Mouse (Mus musculus) MEL (cell line): ENCODE results near the gene Tsc22d2. TPM values are rescaled to one million over a fixed set of nuclear protein-coding genes. Genes with fewer than 3 reads are reported as not detected.

Source experiments
- DNase-seq: peaks from one replicate; pipeline ENCODE4 v3.0.0; 2011; ENCODE audit warnings: low read depth, low spot score
- H3K27ac ChIP-seq: 2 replicates; pipeline ENCODE4 v1.5.1; 2012; ENCODE audit warnings: low read depth, mild to moderate bottlenecking, control low read depth, low read length, moderate library complexity; ENCODE audit not compliant: control insufficient read depth
- H3K27me3 ChIP-seq, 2 experiments: fragments of 150-350 bp in 1 of 2; sonication (generic) in 1 of 2; 2 replicates each; pipeline ENCODE4 v1.6.1; 2012; ENCODE audit warnings: low read length in 2 of 2, mild to moderate bottlenecking in 2 of 2, improper control_type of control experiment in 1 of 2, moderate library complexity in 1 of 2; ENCODE audit not compliant: insufficient read depth in 2 of 2, control insufficient read depth in 1 of 2
- H3K36me3 ChIP-seq, 2 experiments: 2 replicates each; pipeline ENCODE4 v1.6.1; 2012 to 2014; ENCODE audit warnings: low read length in 2 of 2, improper control_type of control experiment in 1 of 2, inconsistent platforms in 1 of 2, mild to moderate bottlenecking in 1 of 2; ENCODE audit not compliant: insufficient read depth in 2 of 2, control insufficient read depth in 1 of 2
- H3K4me1 ChIP-seq, 2 experiments: fragments of 150-350 bp in 1 of 2; sonication (generic) in 1 of 2; 2 replicates each; pipeline ENCODE4 v1.6.1; 2012; ENCODE audit warnings: low read length in 2 of 2, improper control_type of control experiment in 1 of 2, mild to moderate bottlenecking in 1 of 2; ENCODE audit not compliant: insufficient read depth in 2 of 2, control insufficient read depth in 1 of 2
- H3K4me3 ChIP-seq, 2 experiments: fragments of 150-350 bp in 1 of 2; sonication (generic) in 1 of 2; 2 replicates each; pipeline ENCODE4 v1.5.1; 2012; ENCODE audit warnings: low read depth in 2 of 2, low read length in 2 of 2, mild to moderate bottlenecking in 2 of 2, moderate library complexity in 2 of 2, control low read depth in 1 of 2, improper control_type of control experiment in 1 of 2; ENCODE audit not compliant: control insufficient read depth in 1 of 2, insufficient read depth in 1 of 2
- H3K79me2 ChIP-seq: 2 replicates; pipeline ENCODE4 v1.6.1; 2012; ENCODE audit warnings: mild to moderate bottlenecking, low read length, moderate library complexity; ENCODE audit not compliant: control insufficient read depth, poor library complexity, insufficient read depth
- H3K9ac ChIP-seq: 2 replicates; pipeline ENCODE4 v1.6.1; 2012; ENCODE audit warnings: low read depth, mild to moderate bottlenecking, control low read depth, low read length, moderate library complexity; ENCODE audit not compliant: control insufficient read depth, poor library complexity, severe bottlenecking
- H3K9me3 ChIP-seq: fragments of 150-350 bp; sonication (generic); replicated peaks from 2 replicates; pipeline ENCODE4 v1.6.1; 2012; ENCODE audit warnings: mild to moderate bottlenecking, low read length, improper control_type of control experiment, moderate library complexity; ENCODE audit not compliant: insufficient read depth
- BHLHE40 ChIP-seq: IDR thresholded peaks from 2 replicates; pipeline ENCODE4 v1.6.1; 2012; ENCODE audit warnings: low read depth, mild to moderate bottlenecking, inconsistent platforms, low read length, improper control_type of control experiment, borderline replicate concordance
- CHD1 ChIP-seq: IDR thresholded peaks from 2 replicates; pipeline ENCODE4 v1.6.1; 2012; ENCODE audit warnings: low read depth, mild to moderate bottlenecking, inconsistent platforms, low read length, improper control_type of control experiment
- CTCF ChIP-seq, 3 experiments: IDR thresholded peaks in 2 of 3; conservative IDR thresholded peaks in 1 of 3; 2 replicates each; pipeline ENCODE4 v1.5.1; 2011 to 2012; ENCODE audit warnings: low read length in 3 of 3, low read depth in 2 of 3, mild to moderate bottlenecking in 2 of 3, improper control_type of control experiment in 1 of 3, inconsistent platforms in 1 of 3, mixed read lengths in 1 of 3, moderate library complexity in 1 of 3; ENCODE audit not compliant: control insufficient read depth in 1 of 3, insufficient read depth in 1 of 3, poor library complexity in 1 of 3, severe bottlenecking in 1 of 3
- E2F4 ChIP-seq: IDR thresholded peaks from 2 replicates; pipeline ENCODE4 v1.6.1; 2011; ENCODE audit warnings: low read depth, low read length, improper control_type of control experiment, borderline replicate concordance
- EP300 ChIP-seq, 2 experiments: IDR thresholded peaks; 2 replicates each; pipeline ENCODE4 v1.6.1; 2011; ENCODE audit warnings: improper control_type of control experiment in 2 of 2, low read length in 2 of 2, low read depth in 1 of 2, mild to moderate bottlenecking in 1 of 2
- GATA1 ChIP-seq: IDR thresholded peaks from 2 replicates; pipeline ENCODE4 v1.6.1; 2011; ENCODE audit warnings: low read depth, low read length, improper control_type of control experiment
- HCFC1 ChIP-seq: IDR thresholded peaks from 2 replicates; pipeline ENCODE4 v1.6.1; 2012; ENCODE audit warnings: low read depth, mild to moderate bottlenecking, inconsistent platforms, low read length, improper control_type of control experiment, moderate library complexity
- JUND ChIP-seq: IDR thresholded peaks from 2 replicates; pipeline ENCODE4 v1.6.1; 2011; ENCODE audit warnings: low read depth, mild to moderate bottlenecking, improper control_type of control experiment, low read length
- KAT2A ChIP-seq: conservative IDR thresholded peaks from 2 replicates; pipeline ENCODE4 v1.6.1; 2012; ENCODE audit warnings: low read depth, low read length, improper control_type of control experiment, inconsistent platforms
- MAX ChIP-seq: IDR thresholded peaks from 2 replicates; pipeline ENCODE4 v1.6.1; 2011; ENCODE audit warnings: low read length, improper control_type of control experiment
- MAZ ChIP-seq: IDR thresholded peaks from 2 replicates; pipeline ENCODE4 v1.6.1; 2012; ENCODE audit warnings: low read depth, mild to moderate bottlenecking, inconsistent platforms, low read length, improper control_type of control experiment
- MEF2A ChIP-seq: IDR thresholded peaks from 2 replicates; pipeline ENCODE4 v1.6.1; 2014; ENCODE audit warnings: low read depth, mild to moderate bottlenecking, inconsistent platforms, low read length, improper control_type of control experiment; ENCODE audit not compliant: poor library complexity, insufficient replicate concordance, severe bottlenecking; ENCODE audit errors: extremely low read depth
- MXI1 ChIP-seq: IDR thresholded peaks from 2 replicates; pipeline ENCODE4 v1.6.1; 2011; ENCODE audit warnings: mild to moderate bottlenecking, low read depth, low read length, improper control_type of control experiment
- NELFE ChIP-seq: IDR thresholded peaks from 2 replicates; pipeline ENCODE4 v1.6.1; 2011; ENCODE audit warnings: low read depth, low read length, improper control_type of control experiment
- NRF1 ChIP-seq: IDR thresholded peaks from 2 replicates; pipeline ENCODE4 v1.6.1; 2014; ENCODE audit warnings: low read depth, mild to moderate bottlenecking, inconsistent platforms, low read length, improper control_type of control experiment, moderate library complexity; ENCODE audit not compliant: poor library complexity, insufficient read depth, severe bottlenecking
- POLR2A ChIP-seq, 2 experiments: IDR thresholded peaks; 2 replicates each; pipeline ENCODE4 v1.6.1; 2011 to 2012; ENCODE audit warnings: low read length in 2 of 2, mild to moderate bottlenecking in 2 of 2, control low read depth in 1 of 2, improper control_type of control experiment in 1 of 2, low read depth in 1 of 2, moderate library complexity in 1 of 2; ENCODE audit not compliant: control insufficient read depth in 1 of 2, insufficient read depth in 1 of 2, poor library complexity in 1 of 2
- POLR2AphosphoS2 ChIP-seq: IDR thresholded peaks from 2 replicates; pipeline ENCODE4 v1.6.1; 2011; ENCODE audit warnings: low read length, improper control_type of control experiment
- POLR2AphosphoS5 ChIP-seq: IDR thresholded peaks from 2 replicates; pipeline ENCODE4 v1.6.1; 2012; ENCODE audit warnings: low read depth, borderline replicate concordance, mild to moderate bottlenecking, inconsistent platforms, low read length, moderate library complexity, mixed read lengths
- RAD21 ChIP-seq: IDR thresholded peaks from 2 replicates; pipeline ENCODE4 v1.6.1; 2011; ENCODE audit warnings: mild to moderate bottlenecking, low read depth, low read length, improper control_type of control experiment
- RCOR1 ChIP-seq: IDR thresholded peaks from 2 replicates; pipeline ENCODE4 v1.6.1; 2012; ENCODE audit warnings: low read depth, mild to moderate bottlenecking, inconsistent platforms, low read length, improper control_type of control experiment
- TAL1 ChIP-seq: IDR thresholded peaks from 2 replicates; pipeline ENCODE4 v1.6.1; 2012; ENCODE audit warnings: mild to moderate bottlenecking, inconsistent platforms, low read length, moderate library complexity, mixed read lengths
- TCF12 ChIP-seq: IDR thresholded peaks from 2 replicates; pipeline ENCODE4 v1.6.1; 2014; ENCODE audit warnings: low read depth, mild to moderate bottlenecking, inconsistent platforms, low read length, improper control_type of control experiment, moderate library complexity
- USF1 ChIP-seq: IDR thresholded peaks from 2 replicates; pipeline ENCODE4 v1.6.1; 2014; ENCODE audit warnings: low read depth, mild to moderate bottlenecking, inconsistent platforms, low read length, improper control_type of control experiment, moderate library complexity
- USF2 ChIP-seq, 2 experiments: IDR thresholded peaks; 2 replicates each; pipeline ENCODE4 v1.6.1; 2011 to 2012; ENCODE audit warnings: improper control_type of control experiment in 2 of 2, low read length in 2 of 2, borderline replicate concordance in 1 of 2, inconsistent platforms in 1 of 2, low read depth in 1 of 2, mild to moderate bottlenecking in 1 of 2; ENCODE audit not compliant: insufficient read depth in 1 of 2
- ZC3H11A ChIP-seq: IDR thresholded peaks from 2 replicates; pipeline ENCODE4 v1.6.1; 2012; ENCODE audit warnings: low read depth, mild to moderate bottlenecking, inconsistent platforms, low read length, improper control_type of control experiment
- ZKSCAN1 ChIP-seq: IDR thresholded peaks from 2 replicates; pipeline ENCODE4 v1.6.1; 2012; ENCODE audit warnings: low read depth, mild to moderate bottlenecking, inconsistent platforms, low read length, improper control_type of control experiment, moderate library complexity
- ZMIZ1 ChIP-seq: IDR thresholded peaks from 2 replicates; pipeline ENCODE4 v1.6.1; 2012; ENCODE audit warnings: low read depth, mild to moderate bottlenecking, inconsistent platforms, low read length, improper control_type of control experiment, moderate library complexity
- polyA plus RNA-seq, 2 experiments: library from polyadenylated mRNA; stranded (reverse) in 1 of 2; unstranded in 1 of 2; fragments of >175 nt in 1 of 2; fragments of >200 nt in 1 of 2; gene quantifications; 2 replicates each; pipeline versions ENCODE4 v1.2.1 to v1.2.4; 2012; ENCODE audit warnings: low replicate concordance in 2 of 2, low read depth in 1 of 2; ENCODE audit not compliant: insufficient read length in 2 of 2, insufficient read depth in 1 of 2, missing spikeins in 1 of 2
- total RNA-seq: library from RNA; depleted of rRNA; stranded (reverse); fragments of 300-350 nt; gene quantifications from 2 replicates; pipeline ENCODE4 v1.2.3, GENCODE M21; 2012

Tsc22d2 gene
- total and polyA plus RNA-seq, 3 experiments, result 10.7 to 13.3 TPM; not detected in 1

GRCm38 (mm10) chr3:58414234-58414938 is at the start of gene Tsc22d2 (continued):
- peak; percentile 74 for TF ChIP-seq HCFC1
- TF ChIP-seq USF2 (IDR thresholded peaks at IDR 0.05; ENCODE audit: borderline replicate concordance in 1 of 2, insufficient read depth in 1 of 2, low read depth in 1 of 2, low read length in 2 of 2), result peak in 1 of 2 experiments; percentile 57; a peak in 1 of 4 replicates
- 0 out of 2 replicates have a peak, but pooled peaks have one; percentile 15 for TF ChIP-seq NRF1
- TF ChIP-seq, all 39 proteins: peak for 21

- peak; percentile 56 for DNase-seq
These were observed 47.8 kb upstream of the Tsc22d2 start for GRCm38 (mm10) chr3:58366756-58367155.

GRCm38 (mm10) chr3:58370811-58371210 is 43.7 kb upstream of the Tsc22d2 start:
- H3K36me3 ChIP-seq, result no peaks in the 10 kb centered on the region
- H3K27ac ChIP-seq, result no peak overlapping the region
- H3K9me3 ChIP-seq, result no peaks in the 10 kb centered on the region
- no peak overlapping the region for H3K4me3 ChIP-seq
- DNase-seq, result no peak
- TF ChIP-seq POLR2A (IDR thresholded peaks at IDR 0.05; ENCODE audit: control insufficient read depth in 1 of 2, insufficient read depth in 1 of 2, low read depth in 1 of 2, low read length in 2 of 2, poor library complexity in 1 of 2) (no peak), NRF1 (no peak), MEF2A (no peak), KAT2A (no peak), RCOR1 (no peak), TAL1 (no peak), E2F4 (no peak), MAX (no peak), CTCF (IDR thresholded peaks at IDR 0.05 in 2 of 3, conservative IDR thresholded peaks at IDR 0.05 in 1 of 3; ENCODE audit: control insufficient read depth in 1 of 3, insufficient read depth in 1 of 3, low read depth in 2 of 3, low read length in 3 of 3, poor library complexity in 1 of 3, severe bottlenecking in 1 of 3) (no peak), ZMIZ1 (no peak), ZC3H11A (no peak), EP300 (IDR thresholded peaks at IDR 0.05; ENCODE audit: low read depth in 1 of 2, low read length in 2 of 2) (no peak), NELFE (no peak), USF2 (IDR thresholded peaks at IDR 0.05; ENCODE audit: borderline replicate concordance in 1 of 2, insufficient read depth in 1 of 2, low read depth in 1 of 2, low read length in 2 of 2) (no peak), MXI1 (no peak), MAZ (no peak), RAD21 (no peak), CHD1 (no peak), POLR2AphosphoS5 (no peak), POLR2AphosphoS2 (no peak)
- no peak overlapping the region for H3K9ac ChIP-seq
- H3K79me2 ChIP-seq, result no peaks in the 10 kb centered on the region
- H3K4me1 ChIP-seq, result 0 out of 4 replicates have a peak, but pooled peaks cover 0 to 3% of the 10 kb centered on the region in 2 experiments
- peaks cover 1 to 6% of the 10 kb centered on the region in 2 experiments; a peak in 2 of 4 replicates for H3K27me3 ChIP-seq

More at GRCm38 (mm10) chr3:58366756-58367155, 47.8 kb upstream of the Tsc22d2 start:
- no peak overlapping the region for H3K4me3 ChIP-seq
- TF ChIP-seq POLR2A (IDR thresholded peaks at IDR 0.05; ENCODE audit: control insufficient read depth in 1 of 2, insufficient read depth in 1 of 2, low read depth in 1 of 2, low read length in 2 of 2, poor library complexity in 1 of 2), result no peak
- TF ChIP-seq EP300 (IDR thresholded peaks at IDR 0.05; ENCODE audit: low read depth in 1 of 2, low read length in 2 of 2), result peak; percentile 49 to 50; a peak in 1 of 4 replicates
- no peak for TF ChIP-seq BHLHE40
- 0 out of 2 replicates have a peak, but pooled peaks have one; percentile 52 for TF ChIP-seq GATA1
- TF ChIP-seq JUND, result no peak
- TF ChIP-seq USF1, result no peak
- TF ChIP-seq TCF12, result peak; percentile 47; the same call in 1 of the 2 replicates
- TF ChIP-seq CTCF (IDR thresholded peaks at IDR 0.05 in 2 of 3, conservative IDR thresholded peaks at IDR 0.05 in 1 of 3; ENCODE audit: control insufficient read depth in 1 of 3, insufficient read depth in 1 of 3, low read depth in 2 of 3, low read length in 3 of 3, poor library complexity in 1 of 3, severe bottlenecking in 1 of 3), result no peak
- TF ChIP-seq ZKSCAN1, result no peak
- TF ChIP-seq POLR2AphosphoS2, result no peak
- TF ChIP-seq RCOR1, result peak; percentile 64; the same call in 1 of the 2 replicates
- TF ChIP-seq ZMIZ1, result no peak
- TF ChIP-seq, all 39 proteins: peak for 4
- H3K4me1 ChIP-seq, result 0 out of 4 replicates have a peak, but pooled peaks cover 0 to 3% of the 10 kb centered on the region in 2 experiments
- no peak overlapping the region for H3K27ac ChIP-seq
- no peaks in the 10 kb centered on the region for H3K9me3 ChIP-seq
- no peaks in the 10 kb centered on the region for H3K79me2 ChIP-seq
- H3K9ac ChIP-seq, result no peak overlapping the region
- peaks cover under 1 to 1% of the 10 kb centered on the region in 2 experiments; a peak in 2 of 4 replicates for H3K27me3 ChIP-seq
- H3K36me3 ChIP-seq, result no peaks in the 10 kb centered on the region
